Comparison of ENCODE assay signal across 12 mouse cellular contexts in the genomic region with DNA sequence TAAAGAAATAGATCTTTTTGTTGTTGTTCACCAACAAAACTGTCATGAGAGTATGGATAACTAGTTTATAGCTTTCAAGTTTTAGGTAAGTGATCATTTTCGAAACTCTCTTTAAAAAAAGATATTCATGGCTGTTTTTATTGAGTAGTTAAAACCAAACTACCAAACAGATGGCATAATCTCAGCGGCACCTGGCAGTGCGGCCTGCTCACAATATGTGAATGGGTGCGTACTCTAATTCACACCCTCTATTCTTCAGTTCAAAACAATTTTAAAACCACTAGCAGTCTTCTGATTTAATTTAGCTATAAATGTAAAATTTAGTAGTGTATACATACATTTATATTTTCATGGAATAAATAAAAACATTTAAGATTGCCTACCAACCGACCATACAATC.
"Had no signal": no experiment of that assay in that cellular context is flagged by ENCODE, and none has a peak within 500 bp of the region (broad histone marks: within the 10 kb centered on the region; RNA-seq: fewer than 3 reads in every experiment).

No protein-coding gene starts in this region.

- H3K4me2 ChIP-seq: kidney, embryonic 15.5 days; limb, embryonic 13.5 days; midbrain, embryonic 13.5 days had no signal

- DNase-seq: kidney, adult 2 months; kidney, postnatal 14 days; left cerebral cortex, postnatal 4 days; lung, adult 18-20 months; lung, postnatal 36 days; right cerebral cortex, postnatal 25 days; thymus, adult 18-20 months; thymus, postnatal 36 days had no signal

- H3K9me3 ChIP-seq: kidney, embryonic 15.5 days; limb, embryonic 13.5 days; midbrain, embryonic 13.5 days had no signal

- H3K4me3 ChIP-seq: kidney, embryonic 15.5 days; limb, embryonic 13.5 days; midbrain, embryonic 13.5 days had no signal

- H3K9ac ChIP-seq: kidney, embryonic 15.5 days; limb, embryonic 13.5 days; liver, embryonic 14.5 days; midbrain, embryonic 13.5 days had no signal

- H3K27ac ChIP-seq: kidney, embryonic 15.5 days; limb, embryonic 13.5 days; liver, embryonic 14.5 days; midbrain, embryonic 13.5 days had no signal

- H3K27me3 ChIP-seq: kidney, embryonic 15.5 days; limb, embryonic 13.5 days; midbrain, embryonic 13.5 days had no signal

- ATAC-seq: midbrain, embryonic 13.5 days had no signal

- H3K4me1 ChIP-seq: midbrain, embryonic 13.5 days had no signal
